Mouse (Mus musculus): ENCODE data around the gene Gm16503. TPM values are rescaled to one million over a fixed set of nuclear protein-coding genes. Genes with fewer than 3 reads are reported as not detected.

Gene Gm16503
- not detected for polyA plus RNA-seq (2015; fragmentation: Illumina TruSeq; extraction: RNeasy Lipid Tissue Mini Kit (QIAGEN cat#74804); ENCODE audit: insufficient read depth, low read depth, low replicate concordance)

DNA sequence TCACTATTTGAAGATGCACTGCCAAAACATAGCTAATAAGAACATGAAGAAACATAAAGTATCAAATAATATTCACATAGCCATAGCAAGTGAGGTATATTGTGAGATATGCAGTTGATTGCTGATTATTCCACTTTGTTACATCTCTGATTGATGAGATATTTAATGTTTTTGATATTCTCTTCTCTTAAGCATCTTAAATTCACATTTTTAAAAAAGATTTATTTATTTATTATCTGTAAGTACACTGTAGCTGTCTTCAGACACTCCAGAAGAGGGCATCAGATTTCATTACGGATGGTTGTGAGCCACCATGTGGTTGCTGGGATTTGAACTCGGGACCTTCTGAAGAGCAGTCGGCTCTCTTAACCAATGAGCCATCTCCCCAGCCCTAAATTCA, at the start of gene Gm16503:
Gene Gm16503, plus strand, starts transcription at position 301 of the 400 bp plus-strand sequence.

DNA sequence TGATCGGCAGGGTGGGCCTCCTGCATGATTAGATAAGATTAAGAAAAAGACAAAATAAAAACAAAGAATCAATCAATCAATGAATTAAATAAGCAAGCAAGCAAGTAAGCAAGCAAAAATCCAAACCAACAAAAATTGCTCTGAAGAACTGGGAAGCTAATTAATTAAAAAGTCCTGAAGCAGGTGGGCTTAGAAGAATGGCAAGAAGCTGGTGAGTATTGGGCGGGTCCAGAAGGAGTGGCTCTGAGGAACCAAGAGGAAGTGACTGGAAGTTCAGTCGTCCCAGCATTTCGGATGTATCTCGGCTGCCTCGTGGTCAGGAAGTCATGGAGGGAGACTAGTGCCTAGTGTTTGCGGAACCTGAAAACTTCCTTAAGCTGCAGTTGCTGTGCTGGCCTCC, 47.9 kb upstream of the Gm16503 start, which contains the start of gene Zfp982:
Gene Zfp982, plus strand, starts transcription at position 301 of the 400 bp plus-strand sequence.

DNA sequence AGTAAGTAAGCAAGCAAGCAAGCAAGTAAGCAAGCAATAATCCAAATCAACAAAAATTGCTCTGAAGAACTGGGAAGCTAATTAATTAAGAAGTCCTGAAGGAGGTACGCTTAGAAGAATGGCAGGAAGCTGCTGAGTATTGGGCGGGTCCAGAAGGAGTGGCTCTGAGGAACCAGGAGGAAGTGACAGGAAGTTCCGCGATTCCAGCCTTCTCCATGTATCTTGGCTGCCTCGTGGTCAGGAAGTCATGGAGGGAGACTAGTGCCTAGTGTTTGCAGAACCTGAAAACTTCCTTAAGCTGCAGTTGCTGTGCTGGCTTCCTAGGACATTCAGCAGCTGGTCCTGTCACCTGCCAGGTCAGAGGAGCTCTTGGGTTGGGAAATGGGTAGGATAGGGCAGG, 13.1 kb downstream of the Gm16503 start, which contains the start of gene Zfp985:
Gene Zfp985, plus strand, starts transcription at position 207 of the 400 bp plus-strand sequence.

Other genes with a start within 250 kb of the Gm16503 start
- not detected for gene Zfp988, start 234.5 kb upstream of the Gm16503 start, polyA plus RNA-seq (2015; fragmentation: Illumina TruSeq; extraction: RNeasy Lipid Tissue Mini Kit (QIAGEN cat#74804); ENCODE audit: insufficient read depth, low read depth, low replicate concordance)
- not detected for gene Zfp978, start 178.9 kb upstream of the Gm16503 start, polyA plus RNA-seq (2015; fragmentation: Illumina TruSeq; extraction: RNeasy Lipid Tissue Mini Kit (QIAGEN cat#74804); ENCODE audit: insufficient read depth, low read depth, low replicate concordance)
- gene Zfp982, start 47.8 kb upstream of the Gm16503 start, polyA plus RNA-seq (2015; fragmentation: Illumina TruSeq; extraction: RNeasy Lipid Tissue Mini Kit (QIAGEN cat#74804); ENCODE audit: insufficient read depth, low read depth, low replicate concordance), result 2.3 TPM
- gene Zfp985, start 13.1 kb downstream of the Gm16503 start, polyA plus RNA-seq (2015; fragmentation: Illumina TruSeq; extraction: RNeasy Lipid Tissue Mini Kit (QIAGEN cat#74804); ENCODE audit: insufficient read depth, low read depth, low replicate concordance), result not detected
- gene Zfp979, start 102.3 kb downstream of the Gm16503 start, polyA plus RNA-seq (2015; fragmentation: Illumina TruSeq; extraction: RNeasy Lipid Tissue Mini Kit (QIAGEN cat#74804); ENCODE audit: insufficient read depth, low read depth, low replicate concordance), result 2.3 TPM
- not detected for gene Zfp534, start 162.3 kb downstream of the Gm16503 start, polyA plus RNA-seq (2015; fragmentation: Illumina TruSeq; extraction: RNeasy Lipid Tissue Mini Kit (QIAGEN cat#74804); ENCODE audit: insufficient read depth, low read depth, low replicate concordance)

All from pancreas, adult 10 weeks (tissue).